Mouse (Mus musculus): ENCODE data around the gene Ctsz. TPM values are rescaled to one million over a fixed set of nuclear protein-coding genes. Genes with fewer than 3 reads are reported as not detected.

Gene Ctsz
- polyA plus RNA-seq, 2 experiments = 71.0 to 96.9 TPM

GRCm38 (mm10) chr2:174415731-174416310, 23.0 kb downstream of the Ctsz start, which contains the start of gene Nelfcd:
Nelfcd (plus strand) TSS chr2:174415804.
- Histone ChIP-seq H3K4me3 (ENCODE audit: insufficient read depth in 1 of 2, low read depth in 2 of 2, low read length in 2 of 2) (peak within 1 kb of the TSS; percentile 75 to 94), H3K27ac (peak within 1 kb of the TSS; percentile 56), H3K9ac (replicated peaks) (peak within 1 kb of the TSS; percentile 95), H3K36me3 (replicated peaks; ENCODE audit: control insufficient read depth, insufficient read depth, low read depth) (peaks cover 3% of the 10 kb centered on the region; the same call in 1 of the 2 replicates), H3K9me3 (ENCODE audit: control insufficient read depth, low read length) (no peaks in the 10 kb centered on the region), H3K4me1 (replicated peaks; ENCODE audit: control insufficient read depth in 2 of 2, insufficient read depth in 2 of 2, low read length in 1 of 2) (peaks cover 7 to 12% of the 10 kb centered on the region in 2 experiments), H3K4me2 (ENCODE audit: low read depth) (peak within 1 kb of the TSS; percentile 79), H3K27me3 (ENCODE audit: control insufficient read depth, insufficient read depth, low read length) (no peaks in the 10 kb centered on the region)
- WGBS (ENCODE audit: insufficient replicate concordance) = under 1% methylated on average over 40 of the region's 40 CpGs
- peak; percentile 91 for ATAC-seq (ENCODE audit: insufficient read depth)
- DNase-seq (ENCODE audit: low read depth in 3 of 3, low spot score in 3 of 3) = peak; percentile 90 to 97 (median 94)
- TF ChIP-seq EP300 (IDR thresholded peaks at IDR 0.05; ENCODE audit: low read depth) = no peak
- no peak for TF ChIP-seq CTCF (IDR thresholded peaks at IDR 0.05; ENCODE audit: low read depth)

- TF ChIP-seq EP300 (IDR thresholded peaks at IDR 0.05; ENCODE audit: low read depth) (no peak), CTCF (IDR thresholded peaks at IDR 0.05; ENCODE audit: low read depth) (no peak)
Measured at GRCm38 (mm10) chr2:174415001-174415730, 23.7 kb downstream of the Ctsz start.

GRCm38 (mm10) chr2:174413127-174413526, 25.7 kb downstream of the Ctsz start:
- DNase-seq (ENCODE audit: low read depth in 3 of 3, low spot score in 3 of 3) (no peak), ATAC-seq (ENCODE audit: insufficient read depth) (no peak)
- Histone ChIP-seq H3K36me3 (replicated peaks; ENCODE audit: control insufficient read depth, insufficient read depth, low read depth) (no peaks in the 10 kb centered on the region; the same call in 1 of the 2 replicates), H3K9ac (replicated peaks) (no peak overlapping the region), H3K27ac (no peak overlapping the region), H3K4me3 (ENCODE audit: insufficient read depth in 1 of 2, low read depth in 2 of 2, low read length in 2 of 2) (no peak overlapping the region), H3K9me3 (ENCODE audit: control insufficient read depth, low read length) (no peaks in the 10 kb centered on the region), H3K4me1 (replicated peaks; ENCODE audit: control insufficient read depth in 2 of 2, insufficient read depth in 2 of 2, low read length in 1 of 2) (peaks cover 17 to 22% of the 10 kb centered on the region in 2 experiments), H3K4me2 (ENCODE audit: low read depth) (no peak overlapping the region), H3K27me3 (ENCODE audit: control insufficient read depth, insufficient read depth, low read length) (no peaks in the 10 kb centered on the region)
- 64% methylated on average over 7 of the region's 7 CpGs for WGBS (ENCODE audit: insufficient replicate concordance)
- TF ChIP-seq EP300 (IDR thresholded peaks at IDR 0.05; ENCODE audit: low read depth) = no peak
- TF ChIP-seq CTCF (IDR thresholded peaks at IDR 0.05; ENCODE audit: low read depth) = no peak

More at GRCm38 (mm10) chr2:174415001-174415730, 23.7 kb downstream of the Ctsz start:
- H3K9ac ChIP-seq (replicated peaks) = no peak overlapping the region
- ATAC-seq (ENCODE audit: insufficient read depth) = no peak; the same call in 1 of the 2 replicates
- H3K4me3 ChIP-seq (ENCODE audit: insufficient read depth in 1 of 2, low read depth in 2 of 2, low read length in 2 of 2) = peak overlapping the region in 1 of 2 experiments; percentile 94; a peak in 1 of 4 replicates
- peaks cover 11 to 16% of the 10 kb centered on the region in 2 experiments for H3K4me1 ChIP-seq (replicated peaks; ENCODE audit: control insufficient read depth in 2 of 2, insufficient read depth in 2 of 2, low read length in 1 of 2)
- peaks cover 2% of the 10 kb centered on the region; the same call in 1 of the 2 replicates for H3K36me3 ChIP-seq (replicated peaks; ENCODE audit: control insufficient read depth, insufficient read depth, low read depth)
- H3K27ac ChIP-seq = no peak overlapping the region
- no peak for DNase-seq (ENCODE audit: low read depth in 3 of 3, low spot score in 3 of 3)
- H3K4me2 ChIP-seq (ENCODE audit: low read depth) = peak overlapping the region; percentile 25; the same call in 1 of the 2 replicates
- no peaks in the 10 kb centered on the region for H3K9me3 ChIP-seq (ENCODE audit: control insufficient read depth, low read length)
- WGBS (ENCODE audit: insufficient replicate concordance) = 28% methylated on average over 18 of the region's 18 CpGs
- no peaks in the 10 kb centered on the region for H3K27me3 ChIP-seq (ENCODE audit: control insufficient read depth, insufficient read depth, low read length)

GRCm38 (mm10) chr2:174410222-174410621, 28.6 kb downstream of the Ctsz start:
- peak; percentile 63; the same call in 1 of the 2 replicates for ATAC-seq (ENCODE audit: insufficient read depth)
- peak in 2 of 3 experiments; percentile 17 to 20 for DNase-seq (ENCODE audit: low read depth in 3 of 3, low spot score in 3 of 3)
- Histone ChIP-seq H3K4me2 (ENCODE audit: low read depth) (no peak overlapping the region), H3K9ac (replicated peaks) (no peak overlapping the region), H3K9me3 (ENCODE audit: control insufficient read depth, low read length) (no peaks in the 10 kb centered on the region), H3K4me1 (replicated peaks; ENCODE audit: control insufficient read depth in 2 of 2, insufficient read depth in 2 of 2, low read length in 1 of 2) (peaks cover 11 to 13% of the 10 kb centered on the region in 2 experiments), H3K27me3 (ENCODE audit: control insufficient read depth, insufficient read depth, low read length) (no peaks in the 10 kb centered on the region), H3K4me3 (ENCODE audit: insufficient read depth in 1 of 2, low read depth in 2 of 2, low read length in 2 of 2) (no peak overlapping the region), H3K36me3 (replicated peaks; ENCODE audit: control insufficient read depth, insufficient read depth, low read depth) (no peaks in the 10 kb centered on the region), H3K27ac (no peak overlapping the region)
- WGBS (ENCODE audit: insufficient replicate concordance) = 21% methylated on average over 2 of the region's 2 CpGs
- no peak for TF ChIP-seq CTCF (IDR thresholded peaks at IDR 0.05; ENCODE audit: low read depth)
- TF ChIP-seq EP300 (IDR thresholded peaks at IDR 0.05; ENCODE audit: low read depth) = no peak

- 59% methylated on average over 4 of the region's 4 CpGs for WGBS (ENCODE audit: insufficient replicate concordance)
- DNase-seq (ENCODE audit: low read depth in 3 of 3, low spot score in 3 of 3) (no peak), ATAC-seq (ENCODE audit: insufficient read depth) (no peak)
- Histone ChIP-seq H3K4me1 (replicated peaks; ENCODE audit: control insufficient read depth in 2 of 2, insufficient read depth in 2 of 2, low read length in 1 of 2) (no peaks in the 10 kb centered on the region), H3K36me3 (replicated peaks; ENCODE audit: control insufficient read depth, insufficient read depth, low read depth) (no peaks in the 10 kb centered on the region), H3K4me2 (ENCODE audit: low read depth) (no peak overlapping the region), H3K27ac (no peak overlapping the region), H3K4me3 (ENCODE audit: insufficient read depth in 1 of 2, low read depth in 2 of 2, low read length in 2 of 2) (no peak overlapping the region), H3K9ac (replicated peaks) (no peak overlapping the region), H3K27me3 (ENCODE audit: control insufficient read depth, insufficient read depth, low read length) (no peaks in the 10 kb centered on the region), H3K9me3 (ENCODE audit: control insufficient read depth, low read length) (no peaks in the 10 kb centered on the region)
- TF ChIP-seq EP300 (IDR thresholded peaks at IDR 0.05; ENCODE audit: low read depth) = no peak
- no peak for TF ChIP-seq CTCF (IDR thresholded peaks at IDR 0.05; ENCODE audit: low read depth)
Measured at GRCm38 (mm10) chr2:174400396-174400795, 38.4 kb downstream of the Ctsz start.
